Mouse (Mus musculus) erythroblast, adult 5-6 weeks (primary cell): Measurements from ENCODE around the gene Ccdc33. TPM values are rescaled to one million over a fixed set of nuclear protein-coding genes. Genes with fewer than 3 reads are reported as not detected.

ENCODE experiments used
- ATAC-seq: replicated peaks from 2 replicates; pipeline ENCODE4 v1.8.0; 2016; ENCODE audit warnings: moderate number of reproducible peaks, mild to moderate bottlenecking, moderate TSS enrichment, inconsistent platforms; ENCODE audit not compliant: poor library complexity, low FRiP score, severe bottlenecking
- total RNA-seq, 2 experiments: library from RNA; stranded (forward) in 1 of 2; stranded (reverse) in 1 of 2; fragments of 150-400 nt in 1 of 2; fragments of 200-764, 138-1000 nt in 1 of 2; gene quantifications; 2 replicates each; pipeline versions ENCODE4 v1.2.3 to v1.2.4; 2015 to 2017; ENCODE audit warnings: low replicate concordance in 2 of 2

The Ccdc33 gene
- total RNA-seq, 2 experiments from 2014 or later = not detected

DNA sequence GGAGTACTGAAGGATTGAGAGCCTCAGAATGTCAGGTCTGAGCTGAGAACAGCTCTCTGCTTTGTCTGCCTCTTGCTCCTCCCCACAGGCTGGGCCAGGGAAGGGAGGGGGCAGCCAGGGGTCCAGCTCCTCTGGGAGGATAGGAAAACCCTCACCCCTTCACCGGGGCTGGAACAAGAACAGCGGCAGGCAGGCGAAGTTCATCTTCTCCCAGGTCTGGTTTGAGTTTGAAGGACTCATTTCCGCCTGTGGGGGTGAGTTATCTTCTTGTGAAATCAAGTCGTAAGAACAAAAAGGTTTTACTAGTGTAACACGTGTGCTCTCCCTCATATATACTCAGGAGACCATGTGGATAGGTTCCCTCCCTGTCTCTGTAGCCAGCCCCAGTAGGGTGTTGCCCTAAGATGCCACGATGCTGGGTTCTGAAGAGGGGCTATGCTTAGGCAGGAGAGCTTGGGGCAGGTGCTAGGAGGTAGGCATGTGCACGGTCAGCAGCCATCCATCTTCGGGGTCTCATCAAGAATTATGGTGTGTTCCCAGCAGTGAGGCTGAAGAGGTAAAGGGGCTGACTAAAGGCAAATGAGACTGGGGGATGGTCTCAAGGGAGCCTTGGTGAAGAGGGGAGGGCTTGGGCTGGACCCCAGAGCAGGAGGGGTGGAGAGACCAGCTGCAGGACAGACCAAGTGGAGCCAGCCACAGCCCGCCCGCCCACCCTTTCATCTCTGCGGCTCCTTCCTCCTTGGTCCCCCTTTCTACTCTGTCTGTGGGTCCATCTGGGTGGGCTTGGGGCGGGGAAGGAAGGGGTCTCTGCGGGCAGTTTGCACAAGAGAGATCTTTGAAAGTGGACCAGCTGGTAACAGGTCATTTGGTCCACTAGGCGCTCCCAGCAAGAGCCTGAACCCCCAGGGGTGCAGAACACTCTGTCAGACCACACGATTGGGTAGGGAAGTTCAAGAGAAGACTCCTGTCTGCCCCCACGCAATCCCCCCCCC lies 15.6 kb upstream of the Ccdc33 start:
- ATAC-seq = no peak

DNA sequence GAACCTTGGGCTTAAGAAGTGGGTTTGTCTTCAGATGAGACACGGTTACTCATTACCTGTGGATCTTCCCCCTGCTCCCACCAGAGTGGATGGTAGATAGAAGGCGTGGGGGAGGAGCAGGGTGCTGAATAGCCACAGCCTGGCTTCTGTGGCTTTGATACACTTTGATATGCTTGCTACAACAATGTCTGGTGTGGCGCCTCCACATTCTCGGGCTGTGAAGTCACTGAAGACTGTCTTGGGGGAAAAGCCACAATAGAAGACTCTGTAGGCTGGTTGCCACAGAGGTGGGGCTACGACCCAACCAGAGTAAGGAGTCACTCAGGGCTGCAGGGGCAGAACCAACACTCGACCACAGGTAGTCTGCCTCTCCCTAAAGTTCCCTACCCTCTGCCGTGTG lies 13.1 kb upstream of the Ccdc33 start:
- no peak for ATAC-seq

DNA sequence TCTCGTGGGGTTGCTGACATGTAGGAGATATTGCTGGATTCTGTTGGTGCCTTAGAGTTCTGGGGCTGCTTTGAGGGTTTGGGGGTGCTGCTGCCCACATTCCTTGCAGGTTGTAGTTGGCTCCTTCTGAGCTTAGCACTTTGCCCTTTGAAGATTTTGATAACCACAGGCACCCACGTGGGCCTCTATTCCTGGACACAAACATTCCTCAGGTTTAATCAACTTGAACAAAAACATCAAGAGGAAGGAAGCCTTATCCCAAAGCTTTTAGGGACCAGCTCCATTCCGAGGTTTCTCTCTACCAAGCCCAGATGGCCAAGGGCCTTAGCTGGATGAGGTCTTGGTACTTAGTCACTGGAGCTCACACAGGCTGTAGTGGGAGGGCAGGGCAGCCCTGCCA lies 12.3 kb upstream of the Ccdc33 start:
- no peak for ATAC-seq

DNA sequence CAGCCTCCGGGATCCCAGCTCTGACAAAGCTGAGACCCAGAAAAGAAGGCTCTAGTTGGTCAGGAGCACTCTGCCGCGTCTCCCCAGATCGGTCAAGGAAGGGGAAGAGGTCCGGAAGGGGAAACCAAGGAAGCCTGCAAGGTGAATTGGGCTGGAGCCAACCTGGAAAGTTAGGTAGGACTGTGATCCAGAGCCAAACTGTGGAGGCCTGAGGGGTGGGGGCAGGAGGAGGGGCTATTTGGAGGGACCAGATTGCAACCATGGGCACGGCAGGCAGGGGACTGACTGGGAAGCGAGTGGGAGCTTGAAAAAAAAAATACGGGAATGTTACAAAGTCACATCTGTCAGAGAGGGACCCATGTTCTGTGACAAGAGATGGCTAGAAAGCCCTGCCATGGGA lies 10.9 kb upstream of the Ccdc33 start:
- no peak for ATAC-seq

DNA sequence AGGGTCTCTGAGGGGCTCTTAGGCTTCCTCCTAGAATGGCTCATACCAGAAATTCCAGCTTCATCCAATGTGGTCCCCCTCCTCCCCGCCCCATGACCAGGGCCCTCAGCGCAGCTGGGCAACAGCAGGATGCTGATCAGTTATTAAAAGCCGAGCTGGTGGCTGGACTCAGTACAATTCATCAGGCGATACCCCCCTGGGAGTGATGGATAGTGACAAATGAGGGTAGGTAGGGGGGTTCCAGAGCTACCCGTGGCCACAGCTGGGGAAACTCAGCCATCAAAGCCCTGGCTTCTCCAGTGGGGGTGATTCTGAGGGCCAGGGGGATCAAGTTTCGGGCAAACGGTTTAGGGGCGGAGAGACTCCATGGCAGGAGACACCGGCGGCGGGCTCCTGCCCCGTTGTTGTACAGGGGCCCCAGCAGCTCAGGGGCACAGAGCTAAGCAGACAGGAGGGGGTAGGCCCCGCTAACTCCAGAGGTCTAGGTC lies 10.3 kb upstream of the Ccdc33 start:
- ATAC-seq = no peak

DNA sequence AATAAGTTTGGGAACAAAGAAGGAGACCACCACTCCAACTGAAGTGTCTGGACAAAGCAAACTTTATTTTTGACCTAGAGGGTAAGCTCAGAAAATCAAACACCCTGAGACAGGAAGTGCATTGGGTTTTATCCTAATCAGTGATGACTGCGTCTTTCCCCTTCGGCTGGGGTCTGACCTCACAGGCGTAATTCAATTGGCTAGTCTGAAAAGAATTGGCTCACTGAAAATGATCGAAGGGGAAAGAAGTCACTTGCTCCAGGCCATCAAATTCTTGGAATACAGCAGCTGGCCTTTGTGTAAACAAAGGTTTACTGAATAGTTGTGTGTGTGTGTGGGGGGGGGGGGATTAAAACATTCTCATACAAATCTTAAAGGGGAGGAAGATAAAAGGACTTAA lies 7.2 kb upstream of the Ccdc33 start:
- ATAC-seq = no peak

DNA sequence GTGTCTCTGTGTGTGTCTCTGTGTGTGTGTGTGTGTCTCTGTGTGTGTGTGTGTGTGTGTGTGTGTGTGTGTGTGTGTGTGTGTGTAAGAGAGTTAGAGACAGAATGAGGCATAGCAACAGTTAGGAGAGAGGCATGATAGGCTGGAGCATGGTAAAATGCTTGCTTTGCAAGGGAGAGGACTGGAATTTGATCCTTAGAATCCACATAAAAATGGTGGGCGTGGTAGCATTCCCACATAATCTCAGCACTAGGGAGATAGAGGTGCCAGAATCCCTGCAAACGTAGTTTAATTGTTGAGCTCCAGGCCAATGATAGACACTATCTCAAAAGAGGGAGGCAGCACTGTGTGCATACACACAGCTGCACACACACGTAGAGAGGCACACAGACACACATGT lies 6.5 kb upstream of the Ccdc33 start:
- no peak for ATAC-seq

DNA sequence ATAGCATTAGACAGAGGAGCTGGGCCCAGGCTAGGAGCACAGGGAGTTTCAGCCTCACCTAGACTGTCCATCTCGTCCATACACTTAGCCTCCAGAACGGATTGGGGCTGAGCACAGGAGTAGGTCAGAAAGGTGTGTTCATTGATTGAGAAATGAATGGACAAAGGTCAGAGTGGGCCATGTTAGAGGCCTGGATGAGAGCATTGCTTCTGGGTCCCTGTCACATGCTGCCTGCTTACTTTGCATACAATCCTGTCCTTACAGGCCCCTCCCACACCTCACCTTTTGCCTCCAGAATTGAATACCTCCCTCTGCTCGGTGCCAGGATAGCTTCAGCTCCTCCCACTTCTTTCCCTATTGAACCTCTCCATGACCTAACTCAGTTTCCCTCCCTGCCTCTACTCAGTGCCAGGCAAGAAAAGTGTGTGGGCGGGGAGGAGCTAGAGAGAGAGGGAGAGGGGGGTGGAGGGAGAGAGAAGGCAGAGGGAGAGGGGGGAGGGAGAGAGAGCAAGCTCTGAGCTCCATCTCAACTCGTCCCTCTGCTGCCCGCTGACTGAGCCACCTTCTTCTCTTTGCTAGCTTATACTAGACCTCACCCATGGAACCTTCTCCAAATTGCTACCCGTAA lies 2.5 kb downstream of the Ccdc33 start:
- ATAC-seq = no peak

DNA sequence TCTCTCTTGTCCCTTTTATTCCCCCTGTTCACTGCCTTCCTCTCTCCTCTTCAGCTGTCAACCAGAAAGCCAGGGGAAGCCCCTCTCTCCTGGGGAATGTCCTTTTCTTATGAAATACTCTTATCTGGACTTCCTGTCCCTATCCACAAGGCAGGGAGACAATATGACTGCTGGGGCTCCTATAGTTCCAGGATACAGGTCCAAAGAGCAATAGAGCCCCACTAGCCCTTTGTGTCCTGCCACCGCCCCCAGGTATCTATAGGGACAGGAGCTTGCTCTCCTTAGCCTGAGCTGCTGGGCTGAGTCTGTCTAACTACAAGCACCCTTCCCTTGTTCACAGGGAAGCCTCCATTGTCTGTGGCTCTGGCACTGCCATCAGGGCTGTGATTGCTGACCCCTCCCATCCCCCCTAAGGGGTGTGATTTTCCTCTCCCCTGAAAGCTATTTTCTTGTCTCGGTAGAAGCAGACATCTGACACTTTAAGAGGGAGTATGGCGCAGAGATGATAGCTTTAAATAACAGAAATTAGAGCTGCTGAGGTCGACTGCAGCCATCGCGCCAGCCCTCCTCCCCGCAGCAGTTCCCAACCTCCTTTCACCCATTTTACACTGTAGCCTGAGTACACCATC lies 3.2 kb downstream of the Ccdc33 start:
- ATAC-seq = no peak

DNA sequence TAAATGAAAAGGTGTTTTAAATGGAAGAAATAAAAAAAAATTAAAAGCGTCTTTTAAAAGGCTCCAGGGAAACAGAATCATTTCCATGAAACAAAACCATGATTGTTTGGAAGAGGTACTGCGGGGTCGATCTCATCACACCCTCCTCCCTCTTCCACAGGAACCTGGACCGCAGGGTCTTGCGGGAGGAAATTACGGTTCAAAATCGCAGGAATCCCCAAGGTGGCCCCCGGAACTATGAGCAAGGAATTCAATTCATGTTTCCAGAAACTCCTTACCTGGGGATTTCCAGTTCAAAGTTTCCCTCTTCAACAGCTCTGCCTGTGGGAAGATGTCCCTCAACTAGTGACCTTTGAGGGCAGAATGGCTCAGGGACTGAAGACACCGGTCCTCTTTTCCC lies 4.6 kb downstream of the Ccdc33 start:
- no peak for ATAC-seq

DNA sequence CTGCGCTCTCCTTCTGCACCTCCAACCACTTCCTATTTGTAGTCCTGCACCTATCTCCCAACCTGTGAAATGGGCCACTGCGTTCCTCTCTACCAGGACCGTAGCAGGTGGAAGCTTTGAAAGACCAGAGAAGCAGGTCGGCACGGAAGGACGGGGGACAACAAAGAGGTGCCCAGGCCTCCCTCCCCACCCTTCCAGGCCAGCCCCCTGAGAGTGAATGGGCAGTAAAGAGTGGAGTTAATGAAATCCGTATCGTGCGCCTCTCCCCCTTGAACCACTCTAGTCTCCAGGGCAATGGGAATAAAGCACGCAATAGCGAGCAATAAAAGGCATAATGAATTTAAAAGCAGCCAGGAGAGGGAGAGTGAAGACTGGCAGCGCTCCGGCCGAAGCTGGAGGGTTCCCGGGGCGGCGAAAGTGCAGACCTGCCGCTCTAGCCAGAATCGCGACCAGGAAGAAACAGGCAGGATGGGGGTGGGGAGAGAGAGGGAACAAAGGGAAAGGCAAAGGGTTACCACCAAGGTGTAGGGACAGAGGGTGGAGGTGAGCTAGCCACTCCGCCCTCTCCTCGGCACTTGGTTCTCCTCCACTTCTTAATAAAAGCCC lies 5.2 kb downstream of the Ccdc33 start:
- no peak for ATAC-seq

DNA sequence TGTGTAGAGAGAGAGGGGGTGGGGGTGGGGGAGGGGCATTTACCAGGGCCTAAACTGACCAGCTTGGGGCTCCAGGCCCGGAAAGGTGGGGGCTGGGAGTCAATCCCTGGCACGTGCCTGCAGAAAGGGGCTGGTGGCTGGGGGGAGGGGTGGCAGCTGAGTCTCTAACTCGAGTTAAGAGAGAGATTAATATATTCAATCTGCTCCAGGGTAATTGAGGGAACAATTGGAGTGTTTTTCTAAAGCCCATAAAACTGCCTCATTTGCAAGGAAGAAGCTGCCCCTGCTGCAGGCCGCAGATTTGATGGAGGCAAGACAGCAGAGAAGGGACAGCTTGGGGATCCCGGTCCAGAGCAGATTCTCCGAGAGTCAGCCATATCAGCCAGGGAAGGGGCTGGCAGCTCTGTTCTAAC lies 5.8 kb downstream of the Ccdc33 start:
- ATAC-seq = no peak

DNA sequence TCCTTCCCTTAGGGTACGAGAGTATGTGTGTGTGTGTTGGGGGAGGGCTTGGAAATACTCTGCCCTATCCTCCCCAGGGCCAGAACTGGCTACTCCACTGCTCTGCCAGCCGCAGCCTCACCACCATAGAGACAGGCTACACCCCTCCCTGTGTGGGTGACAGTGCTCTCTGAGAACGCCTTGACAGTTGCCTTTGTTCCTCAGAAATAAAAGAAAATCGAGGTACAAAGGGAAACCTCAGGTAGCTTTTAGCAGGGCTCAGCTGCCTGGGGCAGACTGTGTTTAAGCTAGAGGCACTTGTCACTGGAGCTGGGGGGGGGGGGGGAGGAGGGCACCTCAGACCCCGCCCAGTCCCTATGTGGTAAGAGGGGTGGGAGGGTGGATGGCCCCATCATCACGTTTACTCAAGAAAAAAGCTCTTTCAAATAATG lies 6.3 kb downstream of the Ccdc33 start:
- ATAC-seq = no peak

DNA sequence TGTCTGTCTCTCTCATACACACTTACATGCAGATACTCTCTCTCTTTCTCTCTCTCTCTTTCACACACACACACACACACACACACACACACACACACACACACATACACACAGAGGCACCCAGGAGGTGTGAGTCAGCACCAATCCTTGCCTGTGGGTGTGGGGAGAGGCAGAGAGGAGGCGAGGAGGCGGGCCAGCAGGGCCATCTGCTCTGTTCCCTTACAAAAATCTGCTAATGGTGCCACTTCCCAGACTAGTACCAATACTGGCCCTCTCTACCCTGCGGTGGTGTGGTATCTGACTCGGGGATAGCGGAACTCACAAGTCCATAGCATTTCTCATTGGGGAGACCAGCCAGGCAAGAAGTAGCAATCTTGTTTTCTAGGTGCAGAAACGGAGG lies 7.2 kb downstream of the Ccdc33 start:
- ATAC-seq = no peak

DNA sequence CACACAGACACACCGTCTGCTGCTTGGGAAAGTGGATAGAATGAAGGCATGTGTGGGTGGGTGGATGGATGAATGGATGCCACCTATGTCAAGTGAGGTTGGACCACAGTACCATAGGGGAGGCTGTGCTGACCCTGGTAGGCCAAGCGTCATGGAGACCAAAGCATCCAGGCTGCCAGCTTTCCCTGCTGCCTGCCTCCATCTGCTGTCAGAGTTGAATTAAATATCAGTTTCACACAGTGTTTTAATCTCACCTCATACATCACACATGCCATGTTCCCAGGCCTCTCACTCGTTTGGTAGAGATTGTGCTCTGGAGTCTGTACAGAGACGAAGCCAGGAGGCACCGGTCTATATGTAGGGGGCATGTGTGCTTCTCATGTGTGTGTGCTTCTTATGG lies 7.8 kb downstream of the Ccdc33 start:
- ATAC-seq = no peak

DNA sequence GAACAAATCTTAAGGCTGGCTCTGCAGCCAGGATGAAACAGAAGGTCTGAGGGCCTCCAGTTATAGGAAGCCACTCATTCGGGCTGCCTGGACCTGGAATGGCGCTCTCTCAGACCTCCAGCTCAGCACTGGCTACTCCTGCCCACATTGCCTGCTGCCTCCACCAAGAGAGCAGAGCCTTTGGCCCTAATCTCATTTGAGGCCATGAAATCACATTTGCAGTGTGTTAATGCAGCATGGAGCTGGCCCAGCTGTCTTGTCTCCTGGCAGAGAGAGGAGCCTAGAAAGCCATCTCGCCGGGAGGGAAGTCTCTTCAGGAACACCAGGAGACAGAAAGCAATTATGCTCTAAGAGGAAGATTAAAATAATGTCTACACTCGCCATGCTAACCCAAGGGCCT lies 11.1 kb downstream of the Ccdc33 start:
- ATAC-seq = no peak

DNA sequence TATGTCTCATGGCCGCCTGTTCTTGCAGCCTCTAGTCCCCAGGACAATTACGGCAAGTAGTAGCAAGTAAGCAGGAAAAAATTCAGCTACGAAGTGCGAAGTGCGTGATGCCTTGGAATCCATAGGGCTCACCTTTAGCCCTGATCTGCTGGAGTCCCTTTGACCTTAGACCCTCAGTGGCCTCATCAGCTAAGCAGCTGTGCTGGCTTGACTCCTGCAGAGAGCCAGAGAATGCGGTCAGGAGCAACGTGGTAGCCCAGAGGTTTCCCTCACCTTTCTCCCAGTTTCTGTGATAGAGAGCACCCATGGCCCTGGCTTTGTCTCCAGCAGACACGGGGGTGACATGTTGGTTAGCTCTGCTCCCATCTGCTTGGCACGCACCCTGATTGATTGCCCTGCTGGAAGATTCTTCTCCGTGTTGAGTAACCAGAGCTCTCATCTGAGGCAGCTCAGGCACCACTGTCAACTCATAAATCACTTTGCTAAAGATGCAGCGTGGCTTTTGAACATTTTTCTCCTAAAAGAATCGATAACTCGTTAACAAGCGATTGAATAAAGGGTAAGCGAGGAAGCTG lies 12.9 kb downstream of the Ccdc33 start:
- no peak for ATAC-seq

DNA sequence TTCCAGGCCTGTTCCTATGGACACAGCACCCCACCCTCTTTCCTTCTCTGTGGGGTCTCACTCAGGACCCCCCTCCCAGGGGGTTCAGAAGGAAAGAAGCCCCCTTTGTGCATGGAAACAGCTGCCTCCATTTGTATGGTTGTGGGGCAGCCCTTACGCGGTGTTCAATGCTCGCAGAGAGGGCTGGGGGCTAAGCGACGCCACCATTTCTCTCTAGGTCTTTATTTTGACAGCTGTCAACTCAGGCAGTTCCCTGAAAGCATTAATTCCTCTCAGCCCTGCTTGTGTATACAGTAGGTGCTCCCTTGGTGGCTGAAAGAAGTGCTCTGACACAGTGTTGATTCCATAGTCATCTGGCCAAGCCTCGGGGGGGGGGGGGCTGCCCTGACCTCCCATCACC lies 15.0 kb downstream of the Ccdc33 start:
- ATAC-seq = no peak

DNA sequence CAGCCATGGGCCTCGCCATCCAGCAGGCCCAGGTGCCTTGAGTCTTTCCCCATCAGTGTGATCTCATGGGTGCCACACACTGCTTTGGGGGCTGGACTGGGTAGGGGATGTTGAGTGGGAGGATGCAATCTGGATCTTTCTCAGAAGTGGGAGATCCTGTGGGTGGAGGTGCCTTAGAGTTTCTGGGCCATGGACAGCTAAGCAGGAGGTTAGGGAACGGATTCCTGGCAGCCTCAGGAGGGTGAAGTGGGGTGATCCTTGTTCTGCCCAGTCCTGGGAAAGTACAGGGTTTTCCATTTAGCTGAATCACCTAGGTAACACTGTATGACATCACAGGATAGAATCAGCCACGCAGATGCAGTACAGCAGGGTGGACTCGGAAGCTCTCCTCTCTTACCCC lies 16.6 kb downstream of the Ccdc33 start:
- ATAC-seq = no peak
